Mouse (Mus musculus) CH12.LX (cell line): ENCODE measurements around the gene Hba-x. TPM values are rescaled to one million over a fixed set of nuclear protein-coding genes. Genes with fewer than 3 reads are reported as not detected.

Experiments
- DNase-seq: peaks from one replicate; pipeline ENCODE4 v3.0.0-alpha.2; 2013; ENCODE audit errors: extremely low read depth
- H3K27ac ChIP-seq: 2 replicates; pipeline ENCODE4 v1.5.1; 2012; ENCODE audit warnings: low read depth, mild to moderate bottlenecking, control low read depth, moderate library complexity; ENCODE audit not compliant: insufficient read depth
- H3K27me3 ChIP-seq: replicated peaks from 2 replicates; pipeline ENCODE3; 2012; ENCODE audit warnings: inconsistent platforms
- H3K36me3 ChIP-seq, 2 experiments: replicated peaks in 1 of 2; 2 replicates each; pipeline versions ENCODE3 to v1.6.1; 2012; ENCODE audit warnings: inconsistent platforms in 1 of 2, low read length in 1 of 2, mild to moderate bottlenecking in 1 of 2, mixed read lengths in 1 of 2, moderate library complexity in 1 of 2; ENCODE audit not compliant: control insufficient read depth in 1 of 2, insufficient read depth in 1 of 2
- H3K4me1 ChIP-seq, 2 experiments: 2 replicates each; pipeline ENCODE4 v1.6.1; 2012; ENCODE audit warnings: inconsistent platforms in 1 of 2, moderate library complexity in 1 of 2; ENCODE audit not compliant: insufficient read depth in 2 of 2, control insufficient read depth in 1 of 2
- H3K4me2 ChIP-seq: 2 replicates; pipeline ENCODE4 v1.6.1; 2012; ENCODE audit warnings: low read depth, mild to moderate bottlenecking, control low read depth; ENCODE audit not compliant: poor library complexity, insufficient read depth, severe bottlenecking
- H3K4me3 ChIP-seq, 3 experiments: fragments of 150-350 bp in 1 of 3; sonication (generic) in 1 of 3; replicated peaks in 1 of 3; 2 replicates each; pipeline versions ENCODE3 to v1.5.1; 2011 to 2012; ENCODE audit warnings: low read depth in 2 of 3, low read length in 2 of 3, mild to moderate bottlenecking in 2 of 3, moderate library complexity in 2 of 3, control low read depth in 1 of 3, improper control_type of control experiment in 1 of 3, inconsistent platforms in 1 of 3, mixed read lengths in 1 of 3; ENCODE audit not compliant: poor library complexity in 1 of 3
- H3K79me2 ChIP-seq: replicated peaks from 2 replicates; pipeline ENCODE4 v1.6.1; 2012; ENCODE audit warnings: mild to moderate bottlenecking, moderate library complexity; ENCODE audit not compliant: control insufficient read depth, poor library complexity, insufficient read depth, severe bottlenecking; ENCODE audit errors: extremely low read depth
- H3K9ac ChIP-seq: 2 replicates; pipeline ENCODE4 v1.6.1; 2012; ENCODE audit warnings: low read depth, mild to moderate bottlenecking, control low read depth, moderate library complexity; ENCODE audit not compliant: insufficient read depth
- H3K9me3 ChIP-seq: replicated peaks from 2 replicates; pipeline ENCODE3; 2012; ENCODE audit warnings: low read length, inconsistent platforms, mixed read lengths
- CHD1 ChIP-seq: IDR thresholded peaks from 2 replicates; pipeline ENCODE4 v1.6.1; 2012; ENCODE audit warnings: low read depth, low read length, improper control_type of control experiment, inconsistent platforms
- CHD2 ChIP-seq: IDR thresholded peaks from 2 replicates; pipeline ENCODE4 v1.6.1; 2011; ENCODE audit warnings: low read length, improper control_type of control experiment
- E2F4 ChIP-seq: IDR thresholded peaks from 2 replicates; pipeline ENCODE4 v1.6.1; 2011; ENCODE audit warnings: low read depth, low read length, improper control_type of control experiment; ENCODE audit not compliant: insufficient replicate concordance
- ELF1 ChIP-seq: IDR thresholded peaks from 2 replicates; pipeline ENCODE4 v1.6.1; 2014; ENCODE audit warnings: low read depth, mild to moderate bottlenecking, inconsistent platforms, low read length, improper control_type of control experiment
- EP300 ChIP-seq: IDR thresholded peaks from 2 replicates; pipeline ENCODE4 v1.6.1; 2011; ENCODE audit warnings: low read length, improper control_type of control experiment
- ETS1 ChIP-seq: conservative IDR thresholded peaks from 2 replicates; pipeline ENCODE4 v1.6.1; 2012; ENCODE audit warnings: low read depth, mild to moderate bottlenecking, inconsistent platforms, low read length, improper control_type of control experiment, moderate library complexity
- IRF4 ChIP-seq: IDR thresholded peaks from 2 replicates; pipeline ENCODE4 v1.6.1; 2014; ENCODE audit warnings: low read depth, mild to moderate bottlenecking, inconsistent platforms, low read length, improper control_type of control experiment
- JUND ChIP-seq: conservative IDR thresholded peaks from 2 replicates; pipeline ENCODE4 v1.6.1; 2011; ENCODE audit warnings: low read depth, low read length, improper control_type of control experiment
- KAT2A ChIP-seq: IDR thresholded peaks from 2 replicates; pipeline ENCODE4 v1.6.1; 2012; ENCODE audit warnings: low read length, improper control_type of control experiment, inconsistent platforms; ENCODE audit not compliant: insufficient replicate concordance
- MAX ChIP-seq: IDR thresholded peaks from 2 replicates; pipeline ENCODE4 v1.6.1; 2011; ENCODE audit warnings: low read length, improper control_type of control experiment
- MAZ ChIP-seq: IDR thresholded peaks from 2 replicates; pipeline ENCODE4 v1.6.1; 2012; ENCODE audit warnings: low read depth, mild to moderate bottlenecking, inconsistent platforms, low read length, improper control_type of control experiment, moderate library complexity
- MEF2A ChIP-seq: IDR thresholded peaks from 2 replicates; pipeline ENCODE4 v1.6.1; 2014; ENCODE audit warnings: low read depth, mild to moderate bottlenecking, inconsistent platforms, low read length, improper control_type of control experiment, borderline replicate concordance
- MXI1 ChIP-seq: IDR thresholded peaks from 2 replicates; pipeline ENCODE4 v1.6.1; 2011; ENCODE audit warnings: mild to moderate bottlenecking, low read depth, low read length, improper control_type of control experiment
- MYC ChIP-seq: IDR thresholded peaks from 2 replicates; pipeline ENCODE4 v1.6.1; 2011; ENCODE audit warnings: low read depth, mild to moderate bottlenecking, improper control_type of control experiment, low read length
- POLR2AphosphoS2 ChIP-seq: IDR thresholded peaks from 2 replicates; pipeline ENCODE4 v1.6.1; 2011; ENCODE audit warnings: low read depth, low read length, improper control_type of control experiment
- RAD21 ChIP-seq: IDR thresholded peaks from 2 replicates; pipeline ENCODE4 v1.6.1; 2011; ENCODE audit warnings: low read depth, mild to moderate bottlenecking, low read length, improper control_type of control experiment, moderate library complexity
- TCF12 ChIP-seq: IDR thresholded peaks from 2 replicates; pipeline ENCODE4 v1.6.1; 2014; ENCODE audit warnings: low read depth, mild to moderate bottlenecking, inconsistent platforms, low read length, improper control_type of control experiment
- ZMIZ1 ChIP-seq: IDR thresholded peaks from 2 replicates; pipeline ENCODE4 v1.6.1; 2012; ENCODE audit warnings: low read depth, mild to moderate bottlenecking, inconsistent platforms, low read length, improper control_type of control experiment
- dilution Hi-C: fragments of 300-500 bp; cut with MboI; formaldehyde crosslinking; loops from 2 replicates; pipeline ENCODE4 v1.14.3; 2020; ENCODE audit warnings: low sequenced_read_pairs; ENCODE audit not compliant: extremely low pct_unique_long_range_greater_than_20kb, extremely low pct_ligation_motif_present
- in situ Hi-C: fragments of 300-500 bp; cut with MboI; formaldehyde crosslinking; loops from 3 replicates; pipeline ENCODE4 v1.14.3; 2019; ENCODE audit warnings: low sequenced_read_pairs, low pct_ligation_motif_present, low pct_unique_long_range_greater_than_20kb, mixed read lengths
- polyA plus RNA-seq: library from polyadenylated mRNA; unstranded; fragments of >175 nt; gene quantifications from 2 replicates; pipeline ENCODE4 v1.2.1, GENCODE M21; 2012; ENCODE audit warnings: low read depth; ENCODE audit not compliant: insufficient read length
- total RNA-seq, 2 experiments: library from RNA; depleted of rRNA; stranded (reverse); fragments of 300-350 nt in 1 of 2; fragments of >200 nt in 1 of 2; gene quantifications; 2 replicates each; pipeline ENCODE4 v1.2.3; 2012 to 2014

The Hba-x gene
- total and polyA plus RNA-seq, 3 experiments, result not detected

DNA sequence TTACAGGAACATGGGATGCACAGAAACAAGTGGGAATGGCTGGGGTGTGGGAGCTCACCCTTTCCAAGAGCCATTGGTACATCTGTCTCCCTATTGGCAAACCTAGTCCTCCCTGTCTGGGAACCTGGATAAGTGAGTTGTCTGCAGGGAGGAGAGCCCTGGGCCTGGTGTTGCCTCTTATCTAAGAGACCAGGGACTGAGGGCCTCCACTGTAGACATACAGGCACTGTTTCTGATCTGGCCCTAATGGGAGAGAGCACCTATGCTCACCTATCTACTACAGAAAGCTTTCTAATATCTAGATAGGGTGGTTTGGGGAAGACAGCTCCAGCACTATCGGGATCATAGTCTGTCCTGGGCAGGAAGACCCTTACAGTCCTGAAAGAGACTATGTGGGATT lies 20.1 kb upstream of the Hba-x start:
- dilution Hi-C loops (no loop called here), in situ Hi-C loops (no loop called here)
- H3K27me3 ChIP-seq, result no peaks in the 10 kb centered on the region
- H3K36me3 ChIP-seq, result peaks cover 57 to 91% of the 10 kb centered on the region in 2 experiments
- no peak overlapping the region for H3K9ac ChIP-seq
- DNase-seq, result no peak
- TF ChIP-seq IRF4 (no peak), MAZ (no peak), MEF2A (no peak), CHD1 (no peak), TCF12 (no peak), JUND (no peak), E2F4 (no peak), RAD21 (no peak), ETS1 (no peak), ZMIZ1 (no peak), MYC (no peak), KAT2A (no peak), EP300 (no peak), MXI1 (no peak), CHD2 (no peak)
- no peaks in the 10 kb centered on the region for H3K79me2 ChIP-seq
- peaks cover 0 to 12% of the 10 kb centered on the region in 2 experiments; a peak in 1 of 4 replicates for H3K4me1 ChIP-seq
- no peak overlapping the region for H3K4me3 ChIP-seq
- no peak overlapping the region for H3K4me2 ChIP-seq
- no peak overlapping the region for H3K27ac ChIP-seq
- H3K9me3 ChIP-seq, result no peaks in the 10 kb centered on the region

DNA sequence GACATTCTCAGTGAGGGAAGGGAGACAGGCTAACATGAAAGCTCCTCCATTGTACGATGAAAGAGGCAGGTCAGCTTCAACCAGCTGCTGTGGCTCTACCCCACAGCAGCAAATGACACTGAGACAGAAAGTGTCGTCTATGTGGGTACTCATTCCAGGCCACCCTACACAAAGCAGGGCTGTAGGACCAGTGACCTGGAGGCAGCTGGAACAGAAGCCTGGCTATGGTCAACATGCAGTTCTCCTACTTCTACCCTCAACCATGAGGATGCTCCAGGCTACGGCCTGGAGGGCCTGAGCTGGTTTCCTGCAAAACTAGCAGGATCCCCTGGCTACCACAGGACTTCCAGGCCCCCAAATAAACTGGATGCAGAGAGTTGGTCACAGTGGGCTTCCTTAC lies 19.6 kb upstream of the Hba-x start:
- H3K27ac ChIP-seq, result no peak overlapping the region
- DNase-seq, result no peak
- H3K9ac ChIP-seq, result no peak overlapping the region
- in situ Hi-C loops, result no loop called here
- TF ChIP-seq ELF1 (no peak), POLR2AphosphoS2 (no peak), TCF12 (no peak), JUND (no peak), KAT2A (no peak), MAX (no peak)
- TF ChIP-seq, all 38 proteins: peak for 0
- Histone ChIP-seq H3K4me2 (no peak overlapping the region), H3K4me3 (no peak overlapping the region), H3K36me3 (peaks cover 53 to 90% of the 10 kb centered on the region in 2 experiments), H3K4me1 (peaks cover 0 to 10% of the 10 kb centered on the region in 2 experiments; a peak in 1 of 4 replicates), H3K9me3 (no peaks in the 10 kb centered on the region), H3K27me3 (no peaks in the 10 kb centered on the region), H3K79me2 (no peaks in the 10 kb centered on the region)
- dilution Hi-C loops, result no loop called here
